Mouse (Mus musculus): ENCODE data around the gene Cntrl.

- TF ChIP-seq ZC3H11A (IDR thresholded peaks at IDR 0.05; ENCODE audit: borderline replicate concordance, low read depth, low read length) (no peak), ZNF384 (IDR thresholded peaks at IDR 0.05; ENCODE audit: low read depth, low read length) (no peak), HCFC1 (IDR thresholded peaks at IDR 0.05; ENCODE audit: borderline replicate concordance, insufficient read depth, low read length) (no peak), MAFK (IDR thresholded peaks at IDR 0.05; ENCODE audit: insufficient read depth, low read depth, low read length) (no peak), CHD2 (IDR thresholded peaks at IDR 0.05; ENCODE audit: low read depth, low read length) (no peak)
Observed at GRCm38 (mm10) chr2:35193976-35194375, 84.7 kb downstream of the Cntrl start.
